Mouse (Mus musculus) forebrain, embryonic 15.5 days (tissue): ENCODE data around the gene Plce1. TPM values are rescaled to one million over a fixed set of nuclear protein-coding genes. Genes with fewer than 3 reads are reported as not detected.
"Not testable (repeated sequence)": the region's sequence is repeated elsewhere in the genome, so short reads cannot be mapped to it uniquely, and the experiment has no call there.

Source experiments
- ATAC-seq: fragments of 200-750 bp; cut with Nextera tagmentation; replicated peaks from 2 replicates; pipeline ENCODE4 v1.8.0; 2017; ENCODE audit warnings: mild to moderate bottlenecking, moderate TSS enrichment, moderate library complexity
- H3K27ac ChIP-seq: fragments of 300-500 bp; sonication (generic); replicated peaks from 2 replicates; pipeline ENCODE4 v1.5.1; 2015; ENCODE audit warnings: mild to moderate bottlenecking, inconsistent platforms
- H3K27me3 ChIP-seq: fragments of 300-500 bp; sonication (generic); 2 replicates; pipeline ENCODE4 v1.6.1; 2015; ENCODE audit warnings: inconsistent platforms
- H3K36me3 ChIP-seq: fragments of 300-500 bp; sonication (generic); 2 replicates; pipeline ENCODE4 v1.6.1; 2015; ENCODE audit warnings: mild to moderate bottlenecking, inconsistent platforms
- H3K4me1 ChIP-seq: fragments of 300-500 bp; sonication (generic); 2 replicates; pipeline ENCODE4 v1.6.1; 2015; ENCODE audit warnings: inconsistent platforms
- H3K4me2 ChIP-seq: fragments of 300-500 bp; sonication (generic); replicated peaks from 2 replicates; pipeline ENCODE4 v1.6.1; 2015; ENCODE audit warnings: mild to moderate bottlenecking, inconsistent platforms
- H3K4me3 ChIP-seq: fragments of 300-500 bp; sonication (generic); 2 replicates; pipeline ENCODE4 v1.5.1; 2015; ENCODE audit warnings: mild to moderate bottlenecking, inconsistent platforms
- H3K9ac ChIP-seq: fragments of 300-500 bp; sonication (generic); replicated peaks from 2 replicates; pipeline ENCODE4 v1.6.1; 2015; ENCODE audit warnings: mild to moderate bottlenecking, inconsistent platforms
- H3K9me3 ChIP-seq: fragments of 300-500 bp; sonication (generic); 2 replicates; pipeline ENCODE4 v1.6.1; 2016; ENCODE audit warnings: inconsistent platforms
- WGBS: fragments of 180-500 bp; shearing (Covaris S2); methylation state at CpG from one replicate; pipeline ENCODE4 v1.1.7; 2015; ENCODE audit warnings: mixed read lengths; 5-methylcytosine and 5-hydroxymethylcytosine counted together
- polyA plus RNA-seq: library from polyadenylated mRNA; unstranded; fragments of >200 nt; fragmentation: Nextera tagmentation; extraction: Ambion mirVana; gene quantifications from 2 replicates; pipeline ENCODE4 v1.2.1, GENCODE M21; 2015

The Plce1 gene
- polyA plus RNA-seq, 1 experiment from 2014 or later, result 4.4 TPM

DNA sequence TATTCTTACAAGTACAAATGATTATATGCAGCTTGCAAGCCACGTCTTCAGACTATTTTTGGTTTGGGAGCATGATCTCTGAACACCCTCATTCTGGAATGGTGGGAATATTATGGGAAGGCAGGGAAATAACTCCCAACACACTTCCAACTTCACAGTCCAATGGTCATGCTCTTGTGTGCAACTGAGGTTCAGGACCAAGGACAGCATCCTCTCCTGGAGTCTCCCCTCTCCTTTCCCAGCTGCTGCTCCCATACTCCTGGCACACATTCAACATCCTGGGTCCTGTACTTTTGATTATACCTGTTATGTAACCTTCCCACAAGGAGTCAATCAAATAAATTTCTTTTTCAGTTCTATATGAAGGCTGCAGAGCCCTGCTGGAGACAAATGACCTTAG lies 77.9 kb downstream of the Plce1 start:
- Histone ChIP-seq H3K36me3 (no peaks in the 10 kb centered on the region), H3K4me1 (no peaks in the 10 kb centered on the region), H3K4me2 (no peak overlapping the region), H3K9me3 (no peaks in the 10 kb centered on the region), H3K27ac (no peak overlapping the region), H3K27me3 (no peaks in the 10 kb centered on the region), H3K9ac (no peak overlapping the region), H3K4me3 (no peak overlapping the region)
- ATAC-seq, result no peak
- WGBS, result 69% methylated on average over 1 of the region's 1 CpGs

- H3K4me2 ChIP-seq, H3K9me3 ChIP-seq, ATAC-seq, H3K4me3 ChIP-seq, H3K27me3 ChIP-seq, H3K36me3 ChIP-seq, H3K27ac ChIP-seq, H3K9ac ChIP-seq: not testable (repeated sequence)
- WGBS, result 91% methylated on average over 1 of the region's 1 CpGs
- H3K4me1 ChIP-seq, result peaks cover 12% of the 10 kb centered on the region
Measured at GRCm38 (mm10) chr19:38561887-38562286, 81.0 kb downstream of the Plce1 start.

- Histone ChIP-seq H3K27me3 (no peaks in the 10 kb centered on the region), H3K4me3 (no peak overlapping the region), H3K4me2 (no peak overlapping the region), H3K9me3 (no peaks in the 10 kb centered on the region), H3K36me3 (no peaks in the 10 kb centered on the region), H3K27ac (no peak overlapping the region), H3K9ac (peak overlapping the region; percentile 19; the same call in 1 of the 2 replicates), H3K4me1 (peaks cover 13% of the 10 kb centered on the region)
- no peak; the same call in 1 of the 2 replicates for ATAC-seq
Measured at GRCm38 (mm10) chr19:38566156-38566555, 85.2 kb downstream of the Plce1 start.

DNA sequence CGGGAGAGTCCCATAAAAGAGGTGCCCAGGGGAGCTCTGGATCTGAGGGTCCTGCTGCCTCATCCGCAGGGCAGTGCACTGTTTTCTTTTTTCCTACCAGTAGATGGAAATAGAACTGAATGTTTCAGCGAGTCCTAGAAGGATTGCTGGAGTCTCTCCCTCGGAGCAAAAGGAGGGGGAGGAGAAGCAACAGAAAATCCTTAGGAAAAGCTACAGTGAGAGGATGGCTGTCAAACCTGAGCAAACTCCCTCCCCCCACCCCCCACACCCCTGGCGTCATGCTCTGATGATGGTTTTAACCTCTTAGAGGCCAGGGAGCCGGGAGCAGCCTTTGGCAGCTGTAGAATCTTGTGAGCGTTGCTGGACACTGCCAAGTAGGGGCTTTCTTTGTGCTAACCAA lies 85.8 kb downstream of the Plce1 start:
- H3K4me3 ChIP-seq, result no peak overlapping the region
- H3K9ac ChIP-seq, result peak overlapping the region; percentile 19; the same call in 1 of the 2 replicates
- H3K27me3 ChIP-seq, result no peaks in the 10 kb centered on the region
- no peaks in the 10 kb centered on the region for H3K9me3 ChIP-seq
- peaks cover 13% of the 10 kb centered on the region for H3K4me1 ChIP-seq
- WGBS, result 11% methylated on average over 7 of the region's 7 CpGs
- ATAC-seq, result peak; percentile 58
- peak overlapping the region; percentile 24; the same call in 1 of the 2 replicates for H3K4me2 ChIP-seq
- no peak overlapping the region for H3K27ac ChIP-seq
- no peaks in the 10 kb centered on the region for H3K36me3 ChIP-seq

DNA sequence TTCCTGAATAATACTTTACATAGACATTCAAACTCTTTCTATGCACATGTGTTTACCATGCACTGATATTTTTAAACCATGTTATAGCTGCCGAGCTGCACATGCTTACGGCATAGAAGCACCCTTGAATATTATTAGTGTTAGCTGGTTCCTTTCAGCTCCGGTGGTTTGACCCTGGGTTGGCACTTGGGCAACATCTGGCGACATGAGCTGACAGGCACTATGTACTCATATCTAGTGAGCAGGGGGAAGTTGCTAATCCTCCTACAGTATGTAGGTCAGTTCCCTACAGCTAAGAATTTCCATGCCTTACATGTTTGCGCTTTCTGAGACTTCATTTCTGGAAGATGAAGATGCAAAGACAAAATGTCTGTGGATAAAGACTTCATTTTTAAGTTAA lies 86.4 kb downstream of the Plce1 start:
- Histone ChIP-seq H3K36me3 (no peaks in the 10 kb centered on the region), H3K9ac (no peak overlapping the region), H3K4me1 (peaks cover 13% of the 10 kb centered on the region), H3K27me3 (no peaks in the 10 kb centered on the region), H3K4me3 (no peak overlapping the region), H3K27ac (no peak overlapping the region), H3K9me3 (no peaks in the 10 kb centered on the region), H3K4me2 (no peak overlapping the region)
- WGBS, result 60% methylated on average over 5 of the region's 5 CpGs
- ATAC-seq, result no peak

DNA sequence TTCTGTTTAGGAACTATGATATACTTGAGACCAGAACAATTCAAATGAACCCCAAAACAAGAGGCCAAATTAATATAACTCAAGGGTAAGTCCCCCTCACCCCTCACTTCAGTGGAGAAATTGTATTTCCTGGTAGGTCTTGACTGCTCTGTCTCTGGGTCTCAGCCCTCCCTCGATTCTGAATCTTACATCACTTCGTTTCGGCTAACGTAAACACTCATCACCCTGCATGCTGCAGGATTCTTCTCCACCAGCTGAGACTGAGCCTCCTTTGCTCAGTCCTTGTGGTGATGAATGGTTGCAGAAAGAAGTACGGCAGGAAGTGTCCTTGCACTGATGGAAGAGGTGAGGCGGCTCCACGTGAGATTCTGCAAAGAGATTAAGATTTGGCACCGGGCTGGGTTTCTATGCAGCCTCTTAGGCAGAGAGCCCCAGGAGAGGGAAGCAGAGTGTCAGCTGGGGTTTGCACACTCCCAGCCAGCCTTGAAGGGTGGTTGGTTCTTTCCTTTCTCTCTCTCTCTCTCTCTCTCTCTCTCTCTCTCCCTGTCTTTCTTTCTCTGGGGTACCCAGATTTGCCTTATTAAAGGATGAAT lies 97.7 kb downstream of the Plce1 start:
- no peak for ATAC-seq
- no peaks in the 10 kb centered on the region for H3K36me3 ChIP-seq
- H3K27ac ChIP-seq, result no peak overlapping the region
- no peaks in the 10 kb centered on the region for H3K9me3 ChIP-seq
- H3K9ac ChIP-seq, result no peak overlapping the region
- H3K4me1 ChIP-seq, result no peaks in the 10 kb centered on the region
- no peaks in the 10 kb centered on the region for H3K27me3 ChIP-seq
- WGBS, result 49% methylated on average over 8 of the region's 8 CpGs
- H3K4me2 ChIP-seq, result no peak overlapping the region
- H3K4me3 ChIP-seq, result no peak overlapping the region

GRCm38 (mm10) chr19:38582861-38583260 lies 102.0 kb downstream of the Plce1 start:
- no peak overlapping the region for H3K4me3 ChIP-seq
- H3K9ac ChIP-seq, result no peak overlapping the region
- no peaks in the 10 kb centered on the region for H3K36me3 ChIP-seq
- no peak overlapping the region for H3K4me2 ChIP-seq
- 95% methylated on average over 1 of the region's 1 CpGs for WGBS
- no peaks in the 10 kb centered on the region for H3K27me3 ChIP-seq
- H3K4me1 ChIP-seq, result peaks cover 5% of the 10 kb centered on the region; the same call in 1 of the 2 replicates
- H3K9me3 ChIP-seq, result no peaks in the 10 kb centered on the region
- no peak overlapping the region for H3K27ac ChIP-seq
- ATAC-seq, result no peak

- Histone ChIP-seq H3K27ac (no peak overlapping the region), H3K9me3 (no peaks in the 10 kb centered on the region), H3K27me3 (no peaks in the 10 kb centered on the region), H3K4me2 (no peak overlapping the region), H3K4me1 (peaks cover 5% of the 10 kb centered on the region; the same call in 1 of the 2 replicates), H3K4me3 (no peak overlapping the region), H3K36me3 (no peaks in the 10 kb centered on the region), H3K9ac (no peak overlapping the region)
- 35% methylated on average over 5 of the region's 5 CpGs for WGBS
- peak; percentile 69; the same call in 1 of the 2 replicates for ATAC-seq
Measured at GRCm38 (mm10) chr19:38587559-38587958, 106.7 kb downstream of the Plce1 start.

GRCm38 (mm10) chr19:38589466-38589865 lies 108.6 kb downstream of the Plce1 start:
- Histone ChIP-seq H3K4me2 (no peak overlapping the region), H3K27ac (no peak overlapping the region), H3K4me1 (peaks cover 5% of the 10 kb centered on the region; the same call in 1 of the 2 replicates), H3K36me3 (no peaks in the 10 kb centered on the region), H3K4me3 (no peak overlapping the region), H3K9ac (no peak overlapping the region), H3K27me3 (no peaks in the 10 kb centered on the region), H3K9me3 (no peaks in the 10 kb centered on the region)
- 94% methylated on average over 5 of the region's 5 CpGs for WGBS
- ATAC-seq, result no peak

DNA sequence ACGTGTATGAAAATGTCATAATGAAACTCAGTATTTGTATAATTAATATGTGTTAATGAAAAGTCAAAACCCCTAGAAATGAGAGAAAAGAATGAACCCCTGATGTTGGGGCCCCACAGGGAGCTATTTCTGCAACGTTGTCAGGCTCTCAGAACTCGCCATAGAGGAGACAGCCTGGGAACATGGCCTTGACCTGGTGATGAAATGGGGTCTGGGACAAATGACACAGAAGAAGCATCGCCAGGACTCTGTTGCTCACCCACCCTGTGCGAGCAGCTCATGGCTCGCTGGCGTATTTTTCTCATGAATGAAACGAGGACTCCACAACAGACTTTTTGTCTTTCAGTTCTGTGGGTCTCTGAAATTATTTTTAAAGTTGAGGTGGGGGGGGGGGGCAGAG lies 109.0 kb downstream of the Plce1 start:
- ATAC-seq, result no peak
- Histone ChIP-seq H3K9me3 (no peaks in the 10 kb centered on the region), H3K27me3 (no peaks in the 10 kb centered on the region), H3K4me3 (no peak overlapping the region), H3K36me3 (no peaks in the 10 kb centered on the region), H3K4me2 (no peak overlapping the region), H3K9ac (no peak overlapping the region), H3K27ac (no peak overlapping the region), H3K4me1 (peaks cover 5% of the 10 kb centered on the region; the same call in 1 of the 2 replicates)
- 88% methylated on average over 8 of the region's 8 CpGs for WGBS

GRCm38 (mm10) chr19:38592566-38593224 lies 111.8 kb downstream of the Plce1 start:
- WGBS, result 82% methylated on average over 7 of the region's 7 CpGs
- Histone ChIP-seq H3K36me3 (no peaks in the 10 kb centered on the region), H3K4me2 (no peak overlapping the region), H3K27ac (no peak overlapping the region), H3K4me1 (peaks cover 2% of the 10 kb centered on the region; the same call in 1 of the 2 replicates), H3K27me3 (no peaks in the 10 kb centered on the region), H3K4me3 (no peak overlapping the region), H3K9me3 (no peaks in the 10 kb centered on the region), H3K9ac (no peak overlapping the region)
- no peak for ATAC-seq

DNA sequence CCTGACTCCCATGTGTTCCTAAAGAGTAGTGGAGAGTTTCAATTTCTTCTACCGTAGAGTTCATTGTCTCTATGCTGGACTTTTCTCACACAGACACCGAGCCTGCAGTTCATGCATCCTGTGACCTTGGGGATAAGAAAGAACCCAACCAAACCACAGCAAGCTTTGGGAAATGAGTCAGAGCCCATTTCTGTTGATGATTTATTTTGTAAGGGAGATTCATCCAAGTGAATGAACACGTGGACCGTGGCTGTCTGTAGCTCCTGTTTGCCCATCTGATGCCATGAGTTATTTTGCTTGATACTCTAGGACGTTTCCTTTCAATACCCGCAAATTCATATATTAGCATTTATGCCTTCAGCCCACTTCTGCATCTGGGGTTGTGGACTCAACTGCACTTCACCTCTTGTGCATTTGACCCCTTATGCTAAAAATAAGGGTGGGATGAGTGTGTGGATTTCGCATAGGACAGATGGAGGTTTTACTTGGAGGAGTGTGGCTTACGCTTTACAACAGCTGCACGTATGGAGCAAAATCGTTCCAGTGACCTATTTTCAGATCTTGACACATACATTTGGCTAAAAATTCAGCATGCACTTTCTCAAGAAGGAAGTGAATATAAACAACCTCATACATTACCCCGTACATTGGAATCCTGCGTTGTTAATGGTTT lies 112.5 kb downstream of the Plce1 start:
- WGBS, result 92% methylated on average over 12 of the region's 12 CpGs
- Histone ChIP-seq H3K4me1 (no peaks in the 10 kb centered on the region), H3K4me3 (no peak overlapping the region), H3K4me2 (no peak overlapping the region), H3K27me3 (no peaks in the 10 kb centered on the region), H3K9ac (no peak overlapping the region), H3K9me3 (no peaks in the 10 kb centered on the region), H3K36me3 (no peaks in the 10 kb centered on the region), H3K27ac (no peak overlapping the region)
- no peak for ATAC-seq
